Comparison of ENCODE assay signal across 14 mouse cellular contexts in genomic region chr15:5158827-5159226, GRCm38 (mm10). TPM values are rescaled to one million over a fixed set of nuclear protein-coding genes. Genes with fewer than 3 reads are reported as not detected.
DNase-seq lines count a peak whose midpoint lies in the region; ATAC-seq and TF ChIP-seq lines count a peak whose summit lies in the region.
"Had no signal": no experiment of that assay in that cellular context is flagged by ENCODE, and none has a peak within 500 bp of the region (broad histone marks: within the 10 kb centered on the region; RNA-seq: fewer than 3 reads in every experiment).

No protein-coding gene starts in this region.

- H3K4me2 ChIP-seq in heart, embryonic 12.5 days, result no peak overlapping the region
- H3K4me2 ChIP-seq in liver, postnatal 0 days (ENCODE audit: low read depth, low read length), result no peak overlapping the region
- H3K4me2 ChIP-seq: midbrain, embryonic 13.5 days; neural tube, embryonic 13.5 days had no signal

- TF ChIP-seq CTCF in heart, adult 2 months (IDR thresholded peaks at IDR 0.05), result no peak
- no peak for TF ChIP-seq CTCF in liver, postnatal 0 days (IDR thresholded peaks at IDR 0.05; ENCODE audit: low read depth)

- H3K9ac ChIP-seq in heart, adult 2 months (ENCODE audit: low read depth, low read length), result no peak overlapping the region
- H3K9ac ChIP-seq in heart, embryonic 12.5 days, result no peak overlapping the region
- H3K9ac ChIP-seq in liver, postnatal 0 days (replicated peaks), result no peak overlapping the region
- H3K9ac ChIP-seq: liver, embryonic 14.5 days; midbrain, embryonic 13.5 days; neural tube, embryonic 13.5 days had no signal

- DNase-seq in heart, adult 2 months, result peak; percentile 40 to 54
- DNase-seq in gastrocnemius, adult 18-20 months (ENCODE audit: low spot score), result peak; percentile 17
- DNase-seq in heart, postnatal 10 days, result peak; percentile 41 to 58
- DNase-seq in liver, postnatal 0 days, result no peak
- DNase-seq in thymus, postnatal 36 days, result no peak
- DNase-seq in thymus, postnatal 14 days, result no peak
- no peak for DNase-seq in forebrain, embryonic 10.5 days (ENCODE audit: extremely low spot score, low spot score)
- DNase-seq: cerebellum, adult 9-11 months; kidney, adult 2 months had no signal

- H3K4me3 ChIP-seq in heart, adult 2 months, result no peak overlapping the region
- H3K4me3 ChIP-seq in heart, embryonic 12.5 days, result no peak overlapping the region
- H3K4me3 ChIP-seq in liver, postnatal 0 days (ENCODE audit: low read depth, low read length), result no peak overlapping the region
- H3K4me3 ChIP-seq in forebrain, embryonic 10.5 days, result no peak overlapping the region
- H3K4me3 ChIP-seq: midbrain, embryonic 13.5 days; neural tube, embryonic 13.5 days had no signal

- no peak for TF ChIP-seq POLR2A in heart, adult 2 months (IDR thresholded peaks at IDR 0.05; ENCODE audit: insufficient read depth, low read depth, low read length)

- no peak for TF ChIP-seq EP300 in heart, adult 2 months (IDR thresholded peaks at IDR 0.05; ENCODE audit: insufficient read depth, low read depth, low read length)
- TF ChIP-seq EP300 in liver, postnatal 0 days (IDR thresholded peaks at IDR 0.05; ENCODE audit: low read depth), result no peak

- peak overlapping the region; percentile 15 for H3K27ac ChIP-seq in heart, adult 2 months
- H3K27ac ChIP-seq in heart, embryonic 12.5 days (ENCODE audit: poor library complexity, severe bottlenecking), result no peak overlapping the region
- H3K27ac ChIP-seq in liver, postnatal 0 days (ENCODE audit: low read depth), result peak overlapping the region; percentile 49; the same call in 1 of the 2 replicates
- no peak overlapping the region for H3K27ac ChIP-seq in forebrain, embryonic 10.5 days
- H3K27ac ChIP-seq: liver, embryonic 14.5 days; midbrain, embryonic 13.5 days; neural tube, embryonic 13.5 days had no signal

- peaks cover 6% of the 10 kb centered on the region; the same call in 1 of the 2 replicates for H3K79me2 ChIP-seq in heart, adult 2 months (replicated peaks; ENCODE audit: control insufficient read depth, insufficient read depth, low read length)

- no peak for ATAC-seq in heart, embryonic 12.5 days (ENCODE audit: insufficient number of reproducible peaks, low FRiP score)
- ATAC-seq in liver, postnatal 0 days, result no peak
- ATAC-seq: forebrain, embryonic 16.5 days had no signal

- intact Hi-C loops in heart, adult 2 months (cut with DNase I), result no loop called here
- intact Hi-C loops in heart, postnatal 10 days (cut with DNase I), result no loop called here

- peaks cover 3% of the 10 kb centered on the region for H3K36me3 ChIP-seq in heart, adult 2 months (ENCODE audit: control insufficient read depth, insufficient read depth, low read length)
- peaks cover 25% of the 10 kb centered on the region for H3K36me3 ChIP-seq in heart, embryonic 12.5 days
- H3K36me3 ChIP-seq in liver, postnatal 0 days (replicated peaks; ENCODE audit: insufficient read depth, low read length), result peaks cover 4% of the 10 kb centered on the region
- H3K36me3 ChIP-seq in forebrain, embryonic 10.5 days (replicated peaks), result peaks cover 27% of the 10 kb centered on the region

- H3K4me1 ChIP-seq in heart, adult 2 months (ENCODE audit: control insufficient read depth, insufficient read depth, low read length), result peaks cover 19% of the 10 kb centered on the region
- H3K4me1 ChIP-seq in heart, embryonic 12.5 days (replicated peaks), result peaks cover 30% of the 10 kb centered on the region
- peaks cover 23% of the 10 kb centered on the region for H3K4me1 ChIP-seq in liver, postnatal 0 days (ENCODE audit: insufficient read depth)
- H3K4me1 ChIP-seq in forebrain, embryonic 10.5 days, result peaks cover 10% of the 10 kb centered on the region; the same call in 1 of the 2 replicates

- WGBS in heart, adult 2 months, result 33% methylated on average over 6 of the region's 6 CpGs
- WGBS in heart, embryonic 12.5 days, result 61% methylated on average over 6 of the region's 6 CpGs
- WGBS in liver, postnatal 0 days (ENCODE audit: insufficient replicate concordance), result 59% methylated on average over 6 of the region's 6 CpGs
- 89% methylated on average over 6 of the region's 6 CpGs for WGBS in forebrain, embryonic 10.5 days

- H3K9me3 ChIP-seq in heart, embryonic 12.5 days (replicated peaks), result no peaks in the 10 kb centered on the region
- no peaks in the 10 kb centered on the region for H3K9me3 ChIP-seq in liver, postnatal 0 days (ENCODE audit: low read length)
- H3K9me3 ChIP-seq in forebrain, embryonic 10.5 days, result no peaks in the 10 kb centered on the region
- H3K9me3 ChIP-seq: midbrain, embryonic 13.5 days; neural tube, embryonic 13.5 days had no signal

- H3K27me3 ChIP-seq in heart, adult 2 months (ENCODE audit: control insufficient read depth, insufficient read depth, low read length), result no peaks in the 10 kb centered on the region
- H3K27me3 ChIP-seq in heart, embryonic 12.5 days (replicated peaks), result no peaks in the 10 kb centered on the region
- no peaks in the 10 kb centered on the region for H3K27me3 ChIP-seq in liver, postnatal 0 days (ENCODE audit: insufficient read depth, low read length)
- H3K27me3 ChIP-seq in forebrain, embryonic 10.5 days (ENCODE audit: poor library complexity, severe bottlenecking), result no peaks in the 10 kb centered on the region
- H3K27me3 ChIP-seq: midbrain, embryonic 13.5 days; neural tube, embryonic 13.5 days had no signal

RNA-seq across cellular contexts. Expression of gene Prkaa1, which starts 15.2 kb away (rescaled TPM):
- total RNA-seq in heart, adult 2 months (2021), result 10 to 100 TPM; 12.6 to 13.9 TPM
- 4.6 and 8.9 TPM in 2 replicates for polyA plus RNA-seq in heart, adult 2 months (2012; rRNA removed)
- 23.7 and 24.1 TPM in 2 replicates for polyA plus RNA-seq in heart, embryonic 12.5 days (2016; fragmentation: Nextera tagmentation; extraction: Ambion mirVana)
- total RNA-seq in gastrocnemius, adult 18-20 months (2021), result 10 to 100 TPM; 10.2 to 10.8 TPM
- total RNA-seq in heart, postnatal 10 days (2021), result 10 to 100 TPM; 16.9 to 18.4 TPM
- polyA plus RNA-seq in liver, postnatal 0 days (2015; fragmentation: Nextera tagmentation; extraction: Ambion mirVana), result 6.8 and 7.2 TPM in 2 replicates
- 12.8 and 12.9 TPM in 2 replicates for polyA plus RNA-seq in forebrain, embryonic 10.5 days (2016; fragmentation: Nextera tagmentation; extraction: Ambion mirVana)

RNA-seq across cellular contexts. Expression of gene Ttc33, which starts 26.5 kb away (rescaled TPM):
- 10 to 100 TPM; 37.5 to 45.2 TPM for total RNA-seq in heart, adult 2 months (2021)
- polyA plus RNA-seq in heart, adult 2 months (2012; rRNA removed), result 10.4 and 18.7 TPM in 2 replicates
- polyA plus RNA-seq in heart, embryonic 12.5 days (2016; fragmentation: Nextera tagmentation; extraction: Ambion mirVana), result 32.4 and 32.6 TPM in 2 replicates
- total RNA-seq in gastrocnemius, adult 18-20 months (2021), result 10 to 100 TPM; 69.0 to 74.1 TPM
- 10 to 100 TPM; 28.4 to 29.2 TPM for total RNA-seq in heart, postnatal 10 days (2021)
- 16.3 and 16.5 TPM in 2 replicates for polyA plus RNA-seq in liver, postnatal 0 days (2015; fragmentation: Nextera tagmentation; extraction: Ambion mirVana)
- 33.3 and 34.1 TPM in 2 replicates for polyA plus RNA-seq in forebrain, embryonic 10.5 days (2016; fragmentation: Nextera tagmentation; extraction: Ambion mirVana)

RNA-seq across cellular contexts. Expression of gene Rpl37, which starts 42.4 kb away (rescaled TPM):
- 100 to 1,000 TPM; 186 to 228 TPM for total RNA-seq in heart, adult 2 months (2021)
- polyA plus RNA-seq in heart, adult 2 months (2012; rRNA removed), result 382 and 405 TPM in 2 replicates
- 421 and 424 TPM in 2 replicates for polyA plus RNA-seq in heart, embryonic 12.5 days (2016; fragmentation: Nextera tagmentation; extraction: Ambion mirVana)
- 100 to 1,000 TPM; 186 to 194 TPM for total RNA-seq in gastrocnemius, adult 18-20 months (2021)
- 100 to 1,000 TPM; 233 to 262 TPM for total RNA-seq in heart, postnatal 10 days (2021)
- polyA plus RNA-seq in liver, postnatal 0 days (2015; fragmentation: Nextera tagmentation; extraction: Ambion mirVana), result 412 and 430 TPM in 2 replicates
- 465 and 478 TPM in 2 replicates for polyA plus RNA-seq in forebrain, embryonic 10.5 days (2016; fragmentation: Nextera tagmentation; extraction: Ambion mirVana)

RNA-seq across cellular contexts. Expression of gene Card6, which starts 50.5 kb away (rescaled TPM):
- 1 to 10 TPM; 6.5 to 8.3 TPM for total RNA-seq in heart, adult 2 months (2021)
- polyA plus RNA-seq in heart, adult 2 months (2012; rRNA removed), result 2.4 and 2.9 TPM in 2 replicates
- polyA plus RNA-seq in heart, embryonic 12.5 days (2016; fragmentation: Nextera tagmentation; extraction: Ambion mirVana), result 2.3 and 3.1 TPM in 2 replicates
- total RNA-seq in gastrocnemius, adult 18-20 months (2021), result 1 to 10 TPM; 2.4 to 2.7 TPM
- total RNA-seq in heart, postnatal 10 days (2021), result 1 to 10 TPM; 5.6 to 6.7 TPM
- polyA plus RNA-seq in liver, postnatal 0 days (2015; fragmentation: Nextera tagmentation; extraction: Ambion mirVana), result 2.1 and 2.7 TPM in 2 replicates
- polyA plus RNA-seq in forebrain, embryonic 10.5 days (2016; fragmentation: Nextera tagmentation; extraction: Ambion mirVana), result 0.84 and 1.2 TPM in 2 replicates

Comparison
In these comparisons a context has a peak if more than half of its experiments do, and no peak if none do; other contexts are left out.
1. H3K27ac ChIP-seq: peak in heart, adult 2 months (single experiment) and liver, postnatal 0 days (single experiment); none in heart, embryonic 12.5 days (single experiment) and forebrain, embryonic 10.5 days (single experiment).
2. DNase-seq: peak in heart, adult 2 months (2 of 2), gastrocnemius, adult 18-20 months (single experiment) and heart, postnatal 10 days (2 of 2); none in liver, postnatal 0 days (single experiment), thymus, postnatal 36 days (0 of 2), thymus, postnatal 14 days (single experiment) and forebrain, embryonic 10.5 days (single experiment).